Mouse (Mus musculus) right cerebral cortex, postnatal 14 days (tissue): ENCODE measurements around the gene Sdhb.

Experiments used
- DNase-seq: peaks from one replicate; pipeline ENCODE4 v3.0.0; 2022

Gene Sdhb

GRCm38 (mm10) chr4:141016311-141016710 is 55.3 kb downstream of the Sdhb start:
- DNase-seq = no peak

- no peak for DNase-seq
Measured at GRCm38 (mm10) chr4:141017657-141018436, 56.8 kb downstream of the Sdhb start.

- DNase-seq = no peak
Measured at GRCm38 (mm10) chr4:141020220-141020619, 59.2 kb downstream of the Sdhb start.

GRCm38 (mm10) chr4:141020811-141021613 is 60.0 kb downstream of the Sdhb start:
- no peak for DNase-seq

- no peak for DNase-seq
Measured at GRCm38 (mm10) chr4:141021614-141021929, 60.6 kb downstream of the Sdhb start.

GRCm38 (mm10) chr4:141024052-141024451 is 63.0 kb downstream of the Sdhb start:
- DNase-seq = no peak

GRCm38 (mm10) chr4:141024992-141025391 is 64.0 kb downstream of the Sdhb start:
- no peak for DNase-seq
